Mouse (Mus musculus) regulatory T cell (primary cell): ENCODE measurements at regions not wholly inside any gene's neighbourhood (a gene's known extent, or its start where the extent isn't known, plus 50 kb on each side); places are given as distances from the start of the nearest gene placed in this dataset.

ENCODE experiments used
- in situ Hi-C: fragments of 300-600 bp; cut with MboI, MseI; formaldehyde crosslinking; loops from one replicate; pipeline ENCODE4 v1.15.1; 2025; ENCODE audit warnings: high pct_unique_total_duplicates

- in situ Hi-C loops, result no loop called here
These were observed 138.6 kb upstream of the Zc3h12a start for GRCm38 (mm10) chr4:125266212-125266611.

DNA sequence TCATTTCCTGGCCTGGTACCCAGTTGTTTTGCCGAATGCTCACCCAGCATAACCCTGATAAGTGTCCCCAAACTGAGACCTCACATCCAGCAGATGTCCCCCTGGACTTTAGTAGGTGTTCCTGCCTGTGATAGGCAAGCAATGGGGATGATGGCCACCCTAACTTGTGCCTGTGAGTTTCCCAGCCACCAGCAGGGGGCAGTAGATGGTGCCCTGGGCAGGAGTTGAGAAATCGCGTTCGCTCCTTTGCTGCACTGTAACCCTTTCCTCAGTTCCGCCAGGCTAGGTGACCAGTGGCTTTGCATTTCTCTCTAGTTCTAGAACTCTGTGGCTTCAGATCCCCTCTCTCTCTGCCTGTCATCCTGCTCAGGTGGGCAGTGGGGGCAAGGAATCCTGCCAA is 137.9 kb upstream of the Zc3h12a start:
- in situ Hi-C loops, result no loop called here

DNA sequence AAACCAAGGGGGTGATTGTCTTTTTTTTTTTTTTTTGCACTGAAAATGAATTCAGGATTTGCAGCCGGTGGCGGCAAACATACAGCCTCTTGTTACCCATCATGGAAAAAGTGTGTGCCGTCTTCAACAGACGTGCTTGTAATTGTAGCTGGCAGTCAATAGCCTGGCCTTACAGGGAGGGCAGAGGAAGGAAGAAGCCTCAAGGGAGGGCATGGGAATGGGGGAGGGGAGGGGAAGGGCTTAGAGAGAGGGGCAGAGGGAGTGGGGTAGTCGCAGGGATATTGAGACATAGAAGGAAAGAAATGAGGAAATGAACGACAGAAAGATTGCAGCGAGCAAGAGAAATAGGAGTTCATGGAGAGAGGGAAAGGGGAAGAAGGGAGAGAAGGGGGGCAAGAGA is 137.4 kb upstream of the Zc3h12a start:
- in situ Hi-C loops, result no loop called here

- in situ Hi-C loops, result no loop called here
These were observed 133.9 kb upstream of the Zc3h12a start for GRCm38 (mm10) chr4:125261547-125261946.

- in situ Hi-C loops, result no loop called here
These were observed 131.7 kb upstream of the Zc3h12a start for GRCm38 (mm10) chr4:125259306-125259705.

DNA sequence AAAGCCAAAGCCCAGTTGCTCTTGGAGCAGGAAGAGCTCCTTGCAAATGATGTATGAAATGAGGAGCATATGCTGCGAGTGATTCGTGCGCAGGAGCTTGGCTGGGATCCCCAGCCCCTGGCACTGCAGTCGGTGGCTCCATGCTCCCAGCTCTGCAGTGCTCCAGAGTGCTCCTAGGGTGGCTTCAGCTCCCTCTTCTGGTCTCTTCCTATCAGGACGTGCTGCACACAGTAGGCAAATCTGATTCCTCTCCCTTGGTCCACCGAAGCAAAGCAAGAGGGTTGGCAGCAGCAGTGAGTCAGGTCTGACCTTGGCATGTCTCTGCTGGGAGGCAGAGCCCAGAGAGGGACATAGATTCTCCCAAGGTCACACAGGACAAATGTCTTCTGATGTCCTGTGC is 130.3 kb upstream of the Zc3h12a start:
- in situ Hi-C loops, result no loop called here

- in situ Hi-C loops, result no loop called here
These were observed 125.5 kb upstream of the Zc3h12a start for GRCm38 (mm10) chr4:125253161-125253560.

DNA sequence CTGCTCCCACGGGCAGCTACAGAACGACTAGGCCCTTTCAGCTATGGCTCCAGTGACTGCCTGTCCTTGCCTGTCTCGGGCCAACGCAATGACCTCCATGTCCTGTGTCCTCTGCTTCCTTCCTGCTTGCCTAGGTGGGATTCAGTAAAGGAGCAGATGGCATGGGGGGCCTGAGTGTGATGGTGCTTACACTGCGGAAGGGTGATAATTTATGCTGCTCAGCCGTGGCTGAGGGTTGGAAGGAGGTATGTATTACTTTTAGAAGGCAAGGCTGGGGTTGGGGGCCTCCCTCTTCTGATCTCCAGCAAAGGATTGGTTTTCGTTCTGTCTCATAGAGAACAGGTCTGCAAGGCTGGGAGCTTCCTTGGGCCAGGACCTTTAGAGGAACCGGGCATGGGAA is 124.6 kb upstream of the Zc3h12a start:
- in situ Hi-C loops, result no loop called here

DNA sequence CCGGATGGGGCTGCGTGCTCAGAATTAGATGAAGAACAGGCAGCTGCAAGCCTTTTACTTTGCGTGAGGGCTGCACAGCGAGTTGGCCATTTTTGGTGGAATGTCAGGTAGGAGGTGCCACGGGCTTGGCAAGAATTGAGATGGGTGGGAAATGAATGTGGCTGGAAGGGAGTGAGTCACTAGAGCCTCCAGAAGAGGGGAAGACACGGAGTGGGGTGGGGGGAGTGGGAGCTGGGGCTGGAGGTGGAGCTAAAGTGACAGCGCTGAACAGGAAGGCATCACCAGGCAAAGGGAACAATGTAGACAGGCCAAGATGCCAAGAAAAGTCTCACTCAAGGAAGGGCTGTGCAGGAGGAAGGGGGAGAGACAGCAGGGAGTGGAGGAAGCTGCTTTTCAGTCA is 121.4 kb upstream of the Zc3h12a start:
- in situ Hi-C loops, result no loop called here

DNA sequence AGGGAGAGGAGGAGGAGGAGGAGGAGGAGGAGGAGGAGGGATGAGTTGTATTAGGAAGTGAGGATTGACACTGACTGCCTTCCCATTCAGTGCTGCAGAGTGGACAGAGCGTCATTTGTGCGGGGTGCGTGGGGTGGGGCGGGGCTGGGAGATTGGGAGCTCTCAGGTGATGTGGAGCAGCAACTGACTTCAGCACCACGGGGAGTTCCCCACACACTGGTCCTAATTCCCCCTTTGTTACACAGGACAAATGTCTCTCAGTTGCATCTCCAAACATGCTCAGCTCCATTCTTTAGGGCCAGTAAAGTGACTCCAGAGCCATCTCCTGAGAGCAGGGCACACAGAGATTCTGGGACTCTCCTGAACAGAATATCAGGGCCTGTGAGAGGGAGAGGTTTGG is 118.5 kb upstream of the Zc3h12a start:
- in situ Hi-C loops, result no loop called here

DNA sequence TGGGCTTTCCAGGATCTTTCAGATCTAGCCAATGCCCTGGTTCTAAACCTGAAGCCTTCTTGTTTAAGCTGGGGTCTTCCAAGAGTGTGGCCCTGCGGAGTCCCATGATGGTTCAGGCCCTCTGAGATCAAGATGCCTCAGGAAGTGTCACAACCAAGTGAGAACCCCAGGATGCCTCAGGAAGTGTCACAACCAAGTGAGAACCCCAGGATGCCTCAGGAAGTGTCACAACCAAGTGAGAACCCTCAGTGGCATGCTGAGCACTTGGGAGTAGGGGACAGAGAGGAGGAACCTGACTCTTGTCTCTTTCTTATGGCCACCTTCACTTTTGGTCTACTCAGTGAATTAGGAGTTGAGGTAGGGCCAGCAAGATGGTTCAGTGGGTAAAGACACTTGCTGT is 114.9 kb upstream of the Zc3h12a start:
- in situ Hi-C loops, result no loop called here

DNA sequence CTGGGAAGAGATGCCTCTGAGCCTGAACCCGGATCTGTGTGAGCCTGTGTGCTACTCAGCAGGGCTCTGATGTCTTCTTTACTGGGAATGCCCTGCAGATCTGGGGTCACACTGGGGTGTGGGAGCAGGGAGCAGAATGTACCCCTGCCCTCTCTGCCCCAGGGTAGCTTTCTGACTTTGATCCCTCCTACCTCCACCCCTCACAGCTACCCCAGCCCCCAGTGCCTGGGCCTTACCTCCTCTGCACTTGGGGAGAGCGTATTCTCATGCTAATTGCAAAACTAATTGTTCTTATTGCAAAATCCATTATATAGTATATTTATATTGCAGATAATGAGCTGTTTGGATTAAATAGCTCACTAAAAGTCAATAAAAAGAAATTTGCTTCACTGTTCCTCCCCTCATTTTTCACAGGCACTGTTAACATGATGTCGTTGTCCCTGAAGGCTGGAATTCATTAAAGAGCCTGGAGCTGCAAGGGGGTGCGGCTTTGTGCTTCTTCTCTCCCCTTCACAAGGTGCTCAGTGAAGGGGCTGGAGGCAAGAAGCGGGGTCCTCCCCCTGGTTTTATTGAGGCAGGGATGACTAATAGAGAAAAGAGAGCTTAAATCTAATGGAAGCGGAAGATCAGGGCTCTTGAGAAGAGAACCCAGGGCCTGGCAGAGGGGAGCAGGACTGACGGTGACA is 114.1 kb upstream of the Zc3h12a start:
- in situ Hi-C loops, result no loop called here

DNA sequence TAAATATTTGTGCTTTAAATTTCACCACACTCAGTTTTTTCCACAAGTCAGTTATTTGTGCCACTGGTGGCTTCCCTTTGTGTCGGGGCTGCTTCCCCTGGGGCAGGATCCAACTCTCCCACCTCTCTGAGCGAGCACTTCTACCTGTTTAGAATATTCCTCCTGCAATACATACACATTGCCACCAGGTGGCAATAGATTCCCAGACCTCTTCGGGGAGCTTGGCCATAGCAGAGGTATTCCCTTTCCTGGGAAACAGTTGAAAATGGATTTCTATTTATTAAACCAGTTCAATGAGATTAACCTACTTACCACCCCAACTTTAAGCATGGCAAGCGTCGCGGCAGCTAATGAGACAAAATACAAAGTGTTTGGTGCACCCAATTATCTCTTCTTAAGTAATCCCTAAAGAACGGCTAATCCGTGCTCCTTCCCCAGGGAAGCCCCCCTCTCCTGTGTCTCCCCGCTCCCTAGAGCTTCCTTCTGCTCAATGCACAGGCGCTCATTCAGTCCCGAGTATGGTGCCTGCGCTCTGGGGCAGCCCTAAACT is 104.1 kb upstream of the Zc3h12a start:
- in situ Hi-C loops, result no loop called here

GRCm38 (mm10) chr4:125227194-125227593 is 99.6 kb upstream of the Zc3h12a start:
- in situ Hi-C loops, result no loop called here

GRCm38 (mm10) chr4:125222922-125223321 is 95.3 kb upstream of the Zc3h12a start:
- in situ Hi-C loops, result no loop called here

- in situ Hi-C loops, result no loop called here
These were observed 92.7 kb upstream of the Zc3h12a start for GRCm38 (mm10) chr4:125220314-125220713.

- in situ Hi-C loops, result no loop called here
These were observed 91.6 kb upstream of the Zc3h12a start for GRCm38 (mm10) chr4:125219209-125219608.

- in situ Hi-C loops, result no loop called here
These were observed 86.7 kb upstream of the Zc3h12a start for GRCm38 (mm10) chr4:125214306-125214705.

- in situ Hi-C loops, result no loop called here
These were observed 84.5 kb upstream of the Zc3h12a start for GRCm38 (mm10) chr4:125212176-125212530.

DNA sequence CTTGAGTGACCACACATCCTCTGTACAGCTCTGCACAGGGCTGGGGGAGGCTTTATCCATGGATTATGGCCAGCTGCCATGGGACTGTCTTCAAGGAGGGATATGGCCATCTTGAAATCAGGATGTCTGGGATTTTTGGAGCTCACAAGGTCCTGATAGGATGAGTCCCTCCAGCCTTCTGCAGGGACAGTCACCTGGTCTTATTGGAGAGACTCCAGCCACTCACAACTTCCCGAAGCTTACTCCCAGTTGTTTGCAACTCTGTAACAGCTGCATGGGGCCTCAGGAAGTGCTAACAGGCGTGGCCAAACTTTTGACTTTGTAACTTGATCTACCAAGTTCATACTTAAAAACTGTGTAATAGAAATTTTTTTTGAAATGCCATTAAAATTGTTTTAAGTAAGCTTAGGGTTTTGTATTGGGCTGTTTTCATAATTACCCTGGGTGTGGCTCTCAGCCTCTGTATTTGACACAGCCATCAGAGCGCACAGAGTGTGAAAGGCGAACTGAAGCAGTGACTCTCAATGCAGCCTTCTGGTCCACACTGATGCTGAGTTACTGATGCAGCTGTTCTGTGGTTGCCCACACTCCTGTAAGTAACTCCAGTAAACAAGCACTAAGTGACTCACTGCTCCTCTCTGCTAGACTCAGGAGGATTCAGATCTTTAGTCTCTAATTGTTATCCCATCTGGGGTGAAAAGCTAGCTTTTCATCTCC is 84.0 kb upstream of the Zc3h12a start:
- in situ Hi-C loops, result no loop called here

GRCm38 (mm10) chr4:125210719-125211118 is 83.1 kb upstream of the Zc3h12a start:
- in situ Hi-C loops, result no loop called here

DNA sequence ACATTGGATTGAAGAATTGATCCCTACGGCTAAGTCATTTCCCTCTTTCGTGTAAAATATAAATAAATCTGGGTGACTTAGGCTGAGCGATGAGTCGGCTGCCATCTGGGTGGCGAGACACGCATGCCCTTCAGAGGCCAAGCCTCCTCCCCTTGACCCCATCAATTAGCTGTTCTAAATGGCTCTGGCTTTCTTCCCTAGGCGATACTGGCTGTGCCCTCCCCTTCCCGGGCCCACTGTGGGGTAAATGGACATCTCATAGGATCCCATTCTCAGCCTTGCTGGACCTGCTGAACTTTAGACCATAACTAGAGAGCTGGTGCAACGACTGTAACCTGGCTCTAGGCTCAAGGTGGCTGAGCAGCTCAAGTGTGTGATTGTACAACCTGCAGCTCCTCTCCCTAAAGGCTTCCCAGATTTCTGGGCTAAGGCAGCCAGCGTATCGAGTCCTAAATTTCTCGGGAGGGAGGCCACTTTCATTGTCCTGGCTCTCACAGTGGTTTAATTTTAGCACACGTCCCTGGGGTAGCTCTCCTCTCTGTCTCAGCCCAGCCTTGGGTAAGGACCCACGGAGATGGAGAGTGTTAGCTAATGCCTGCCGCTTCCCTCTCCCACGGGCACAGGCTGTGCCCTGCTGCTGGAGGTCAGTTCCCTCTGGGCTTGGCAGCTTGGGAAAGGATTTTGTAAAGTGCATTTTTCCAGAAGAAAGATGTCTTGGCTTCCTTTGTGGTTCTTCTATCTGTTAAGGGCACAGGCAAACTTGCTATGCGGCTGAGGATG is 80.7 kb upstream of the Zc3h12a start:
- in situ Hi-C loops, result no loop called here
